Mouse (Mus musculus): ENCODE measurements around the gene Gas2. TPM values are rescaled to one million over a fixed set of nuclear protein-coding genes. Genes with fewer than 3 reads are reported as not detected.

The Gas2 gene
- polyA plus RNA-seq, 1 experiment, result 8.5 TPM

DNA sequence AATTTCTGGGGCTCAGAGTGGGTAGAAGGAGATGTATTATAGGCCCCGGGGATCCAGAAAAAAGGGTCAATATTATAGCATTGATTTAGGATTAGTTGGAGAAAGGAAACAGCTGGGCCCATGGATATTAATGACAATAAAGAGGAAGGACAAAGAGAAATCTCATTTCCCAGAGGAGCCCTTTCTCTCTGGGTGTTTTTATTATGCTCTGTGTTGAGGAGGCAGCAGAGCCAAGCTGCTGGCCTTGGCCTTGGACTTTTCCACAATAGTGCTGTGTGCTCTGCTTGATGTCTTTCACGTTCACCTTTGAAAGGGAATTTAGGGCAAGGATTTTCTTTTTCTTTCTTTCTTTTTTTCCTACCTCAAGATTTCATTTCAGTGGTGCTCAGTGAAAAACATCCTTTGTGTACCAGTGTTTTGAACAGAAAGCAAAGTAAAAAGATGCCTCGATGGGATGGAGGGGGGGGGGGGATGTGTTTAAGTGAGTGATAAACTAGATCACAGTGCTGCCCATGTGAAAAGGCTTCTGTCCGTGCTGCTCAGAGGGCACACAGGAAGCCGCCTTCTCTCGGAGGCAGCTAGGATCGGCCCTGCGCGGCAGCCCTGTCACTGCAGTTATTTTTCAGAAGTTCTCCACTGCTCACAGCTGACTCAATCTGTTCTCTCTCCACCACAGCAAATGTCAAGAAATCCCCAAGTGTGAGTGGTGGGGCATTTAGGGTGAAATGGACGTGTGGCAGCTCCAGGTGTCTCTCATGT lies 67.1 kb downstream of the Gas2 start:
- Histone ChIP-seq H3K36me3 (ENCODE audit: control insufficient read depth, insufficient read depth) (no peaks in the 10 kb centered on the region), H3ac (ENCODE audit: control insufficient read depth, insufficient read length) (no peak overlapping the region), H3K79me2 (ENCODE audit: control insufficient read depth, insufficient read depth) (no peaks in the 10 kb centered on the region), H3K4me3 (no peak overlapping the region), H3K4me2 (ENCODE audit: low read depth) (no peak overlapping the region), H3K27me3 (ENCODE audit: control insufficient read depth, insufficient read depth, insufficient read length) (no peaks in the 10 kb centered on the region)
- TF ChIP-seq TCF3 (IDR thresholded peaks at IDR 0.05; ENCODE audit: insufficient read length, low read depth) (no peak), POLR2AphosphoS2 (IDR thresholded peaks at IDR 0.05; ENCODE audit: insufficient read length, low read depth) (no peak), POLR2A (IDR thresholded peaks at IDR 0.05; ENCODE audit: insufficient read length, low read depth) (no peak), MYOD1 (IDR thresholded peaks at IDR 0.05; ENCODE audit: control insufficient read depth in 1 of 3, insufficient read length in 2 of 3, low read depth in 2 of 3) (no peak), E2F4 (IDR thresholded peaks at IDR 0.05; ENCODE audit: insufficient read depth) (no peak), MAX (IDR thresholded peaks at IDR 0.05; ENCODE audit: low read depth) (no peak), CEBPB (IDR thresholded peaks at IDR 0.05; ENCODE audit: insufficient read depth, poor library complexity, severe bottlenecking) (no peak), REST (IDR thresholded peaks at IDR 0.05; ENCODE audit: insufficient read depth, insufficient read length) (no peak), USF1 (IDR thresholded peaks at IDR 0.05; ENCODE audit: low read depth) (no peak), MYOG (IDR thresholded peaks at IDR 0.05; ENCODE audit: control insufficient read depth in 1 of 3, insufficient read depth in 1 of 3, insufficient read length in 2 of 3, low read depth in 2 of 3) (no peak), SRF (IDR thresholded peaks at IDR 0.05; ENCODE audit: control insufficient read depth, insufficient read length, low read depth) (no peak), TCF12 (IDR thresholded peaks at IDR 0.05; ENCODE audit: insufficient read depth, poor library complexity, severe bottlenecking) (no peak)

DNA sequence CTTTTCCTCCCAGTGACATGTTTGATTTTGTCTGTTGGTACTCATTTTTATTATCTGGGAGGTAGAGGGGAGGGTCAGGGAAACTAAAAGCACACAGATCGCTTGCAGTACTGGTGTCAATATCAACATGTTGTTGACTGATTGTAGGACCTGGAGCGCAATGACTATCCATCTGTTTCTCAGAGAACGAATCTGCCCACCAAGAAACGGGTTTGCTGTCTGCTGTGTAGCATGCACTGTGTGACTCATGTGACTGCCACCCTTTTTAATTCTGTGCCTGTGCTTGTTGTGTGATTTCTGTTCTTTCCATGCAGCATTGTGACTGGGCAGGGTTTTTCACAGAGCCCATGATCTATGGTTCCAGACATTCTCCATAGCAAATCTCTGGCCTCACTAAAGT lies 69.4 kb downstream of the Gas2 start:
- TF ChIP-seq POLR2AphosphoS2 (IDR thresholded peaks at IDR 0.05; ENCODE audit: insufficient read length, low read depth) (no peak), MYOD1 (IDR thresholded peaks at IDR 0.05; ENCODE audit: control insufficient read depth in 1 of 3, insufficient read length in 2 of 3, low read depth in 2 of 3) (no peak), CEBPB (IDR thresholded peaks at IDR 0.05; ENCODE audit: insufficient read depth, poor library complexity, severe bottlenecking) (no peak), TCF12 (IDR thresholded peaks at IDR 0.05; ENCODE audit: insufficient read depth, poor library complexity, severe bottlenecking) (no peak), E2F4 (IDR thresholded peaks at IDR 0.05; ENCODE audit: insufficient read depth) (no peak), POLR2A (IDR thresholded peaks at IDR 0.05; ENCODE audit: insufficient read length, low read depth) (no peak), REST (IDR thresholded peaks at IDR 0.05; ENCODE audit: insufficient read depth, insufficient read length) (no peak), TCF3 (IDR thresholded peaks at IDR 0.05; ENCODE audit: insufficient read length, low read depth) (no peak), SRF (IDR thresholded peaks at IDR 0.05; ENCODE audit: control insufficient read depth, insufficient read length, low read depth) (no peak), USF1 (IDR thresholded peaks at IDR 0.05; ENCODE audit: low read depth) (no peak), MAX (IDR thresholded peaks at IDR 0.05; ENCODE audit: low read depth) (no peak), MYOG (IDR thresholded peaks at IDR 0.05; ENCODE audit: control insufficient read depth in 1 of 3, insufficient read depth in 1 of 3, insufficient read length in 2 of 3, low read depth in 2 of 3) (no peak)
- Histone ChIP-seq H3K27me3 (ENCODE audit: control insufficient read depth, insufficient read depth, insufficient read length) (no peaks in the 10 kb centered on the region), H3K4me2 (ENCODE audit: low read depth) (no peak overlapping the region), H3ac (ENCODE audit: control insufficient read depth, insufficient read length) (no peak overlapping the region), H3K36me3 (ENCODE audit: control insufficient read depth, insufficient read depth) (no peaks in the 10 kb centered on the region), H3K79me2 (ENCODE audit: control insufficient read depth, insufficient read depth) (no peaks in the 10 kb centered on the region), H3K4me3 (no peak overlapping the region)

DNA sequence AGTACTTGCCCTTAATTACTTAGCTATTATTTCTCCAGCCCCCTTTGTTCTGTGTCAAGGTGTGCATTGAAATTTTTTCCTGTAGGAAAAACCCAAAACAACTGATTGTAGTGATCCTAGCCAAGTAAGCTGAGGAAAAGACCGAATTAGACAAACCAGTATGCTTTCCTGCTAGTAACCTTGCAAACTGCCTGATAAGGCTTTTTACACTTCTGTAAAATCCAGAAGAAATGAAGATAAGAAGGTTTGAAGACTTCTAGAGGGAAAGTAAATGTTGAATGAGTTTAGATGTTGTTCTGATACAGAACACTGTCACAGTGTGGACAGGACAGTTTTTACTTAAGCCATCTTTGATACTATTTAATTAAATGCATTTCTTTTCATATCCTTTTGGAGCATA lies 75.5 kb downstream of the Gas2 start:
- no peaks in the 10 kb centered on the region for H3K27me3 ChIP-seq (ENCODE audit: control insufficient read depth, insufficient read depth, insufficient read length)
- H3K36me3 ChIP-seq (ENCODE audit: control insufficient read depth, insufficient read depth), result no peaks in the 10 kb centered on the region
- no peak overlapping the region for H3K4me2 ChIP-seq (ENCODE audit: low read depth)
- H3K4me3 ChIP-seq, result no peak overlapping the region
- no peak overlapping the region for H3ac ChIP-seq (ENCODE audit: control insufficient read depth, insufficient read length)
- no peaks in the 10 kb centered on the region for H3K79me2 ChIP-seq (ENCODE audit: control insufficient read depth, insufficient read depth)
- TF ChIP-seq MYOD1 (IDR thresholded peaks at IDR 0.05; ENCODE audit: control insufficient read depth in 1 of 3, insufficient read length in 2 of 3, low read depth in 2 of 3) (no peak), SRF (IDR thresholded peaks at IDR 0.05; ENCODE audit: control insufficient read depth, insufficient read length, low read depth) (no peak), TCF12 (IDR thresholded peaks at IDR 0.05; ENCODE audit: insufficient read depth, poor library complexity, severe bottlenecking) (no peak), POLR2A (IDR thresholded peaks at IDR 0.05; ENCODE audit: insufficient read length, low read depth) (no peak), TCF3 (IDR thresholded peaks at IDR 0.05; ENCODE audit: insufficient read length, low read depth) (no peak), USF1 (IDR thresholded peaks at IDR 0.05; ENCODE audit: low read depth) (no peak), REST (IDR thresholded peaks at IDR 0.05; ENCODE audit: insufficient read depth, insufficient read length) (no peak), MAX (IDR thresholded peaks at IDR 0.05; ENCODE audit: low read depth) (no peak), E2F4 (IDR thresholded peaks at IDR 0.05; ENCODE audit: insufficient read depth) (no peak), CEBPB (IDR thresholded peaks at IDR 0.05; ENCODE audit: insufficient read depth, poor library complexity, severe bottlenecking) (no peak), MYOG (IDR thresholded peaks at IDR 0.05; ENCODE audit: control insufficient read depth in 1 of 3, insufficient read depth in 1 of 3, insufficient read length in 2 of 3, low read depth in 2 of 3) (no peak), POLR2AphosphoS2 (IDR thresholded peaks at IDR 0.05; ENCODE audit: insufficient read length, low read depth) (no peak)

- no peak overlapping the region for H3K4me3 ChIP-seq
- no peak overlapping the region for H3K4me2 ChIP-seq (ENCODE audit: low read depth)
- no peak overlapping the region for H3ac ChIP-seq (ENCODE audit: control insufficient read depth, insufficient read length)
- TF ChIP-seq POLR2A (IDR thresholded peaks at IDR 0.05; ENCODE audit: insufficient read length, low read depth) (no peak), E2F4 (IDR thresholded peaks at IDR 0.05; ENCODE audit: insufficient read depth) (no peak), MAX (IDR thresholded peaks at IDR 0.05; ENCODE audit: low read depth) (no peak), CEBPB (IDR thresholded peaks at IDR 0.05; ENCODE audit: insufficient read depth, poor library complexity, severe bottlenecking) (no peak), TCF3 (IDR thresholded peaks at IDR 0.05; ENCODE audit: insufficient read length, low read depth) (no peak), REST (IDR thresholded peaks at IDR 0.05; ENCODE audit: insufficient read depth, insufficient read length) (no peak), SRF (IDR thresholded peaks at IDR 0.05; ENCODE audit: control insufficient read depth, insufficient read length, low read depth) (no peak), POLR2AphosphoS2 (IDR thresholded peaks at IDR 0.05; ENCODE audit: insufficient read length, low read depth) (no peak), MYOD1 (IDR thresholded peaks at IDR 0.05; ENCODE audit: control insufficient read depth in 1 of 3, insufficient read length in 2 of 3, low read depth in 2 of 3) (no peak), USF1 (IDR thresholded peaks at IDR 0.05; ENCODE audit: low read depth) (no peak), TCF12 (IDR thresholded peaks at IDR 0.05; ENCODE audit: insufficient read depth, poor library complexity, severe bottlenecking) (no peak), MYOG (IDR thresholded peaks at IDR 0.05; ENCODE audit: control insufficient read depth in 1 of 3, insufficient read depth in 1 of 3, insufficient read length in 2 of 3, low read depth in 2 of 3) (no peak)
- H3K36me3 ChIP-seq (ENCODE audit: control insufficient read depth, insufficient read depth), result no peaks in the 10 kb centered on the region
- no peaks in the 10 kb centered on the region for H3K27me3 ChIP-seq (ENCODE audit: control insufficient read depth, insufficient read depth, insufficient read length)
- no peaks in the 10 kb centered on the region for H3K79me2 ChIP-seq (ENCODE audit: control insufficient read depth, insufficient read depth)
Measured at GRCm38 (mm10) chr7:51940461-51940860, 78.6 kb downstream of the Gas2 start.
